Mouse (Mus musculus): ENCODE data around the gene Alk. TPM values are rescaled to one million over a fixed set of nuclear protein-coding genes. Genes with fewer than 3 reads are reported as not detected.
A peak's percentile ranks its signal among the peaks of the same experiment; 100 is the strongest.

Alk gene
- polyA plus RNA-seq, 1 experiment from 2014 or later = 2.7 TPM

DNA sequence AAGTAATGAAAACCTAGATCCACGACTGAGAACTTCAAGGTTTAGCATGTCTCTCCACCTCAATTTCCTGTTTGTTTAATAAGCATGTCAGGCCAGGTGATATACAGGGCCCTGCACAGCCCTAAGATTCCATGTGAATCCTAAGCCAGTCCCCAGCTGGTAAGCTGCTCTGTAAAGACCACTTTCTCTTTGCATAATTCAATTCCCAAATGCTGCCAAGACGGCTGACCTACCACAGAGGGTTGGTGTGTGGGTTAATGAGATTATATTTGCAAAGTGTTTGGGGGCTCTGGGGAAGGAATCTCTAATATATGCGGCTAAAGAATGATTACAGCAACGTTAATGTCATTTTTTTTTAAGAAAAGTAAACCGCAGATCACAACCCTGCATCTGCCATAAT, 130.3 kb downstream of the Alk start:
- Histone ChIP-seq H3K9me3 (no peaks in the 10 kb centered on the region), H3K27ac (replicated peaks) (no peak overlapping the region), H3K9ac (replicated peaks) (no peak overlapping the region), H3K27me3 (no peaks in the 10 kb centered on the region), H3K4me1 (peaks cover 12% of the 10 kb centered on the region), H3K36me3 (no peaks in the 10 kb centered on the region), H3K4me3 (no peak overlapping the region), H3K4me2 (replicated peaks) (no peak overlapping the region)
- 36% methylated on average over 5 of the region's 5 CpGs for WGBS
- ATAC-seq (replicated peaks) = peak; percentile 82

DNA sequence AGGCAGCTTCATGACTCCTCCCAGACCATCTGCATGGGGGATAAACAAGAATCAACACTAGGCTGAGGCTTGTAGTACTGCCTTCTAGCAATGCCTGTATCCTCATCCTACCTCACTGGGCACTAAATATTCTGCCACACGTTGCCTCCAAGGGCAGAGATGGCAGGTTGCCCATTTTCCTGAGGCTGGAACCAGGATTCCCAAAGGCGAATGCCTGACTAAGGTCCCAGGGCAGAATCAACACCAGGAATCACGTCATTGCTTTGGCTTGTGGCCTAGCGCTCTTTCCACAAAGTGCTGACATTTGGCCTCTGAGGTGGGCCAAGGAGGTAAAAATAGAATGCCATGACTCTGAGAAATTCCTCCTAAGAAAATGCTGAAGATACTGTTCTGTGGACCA, 155.9 kb downstream of the Alk start:
- no peak overlapping the region for H3K4me2 ChIP-seq (replicated peaks)
- no peaks in the 10 kb centered on the region for H3K9me3 ChIP-seq
- 76% methylated on average over 4 of the region's 4 CpGs for WGBS
- no peak overlapping the region for H3K4me3 ChIP-seq
- H3K27me3 ChIP-seq = no peaks in the 10 kb centered on the region
- H3K9ac ChIP-seq (replicated peaks) = no peak overlapping the region
- H3K4me1 ChIP-seq = no peaks in the 10 kb centered on the region
- H3K27ac ChIP-seq (replicated peaks) = no peak overlapping the region
- ATAC-seq (replicated peaks) = no peak
- no peaks in the 10 kb centered on the region for H3K36me3 ChIP-seq

DNA sequence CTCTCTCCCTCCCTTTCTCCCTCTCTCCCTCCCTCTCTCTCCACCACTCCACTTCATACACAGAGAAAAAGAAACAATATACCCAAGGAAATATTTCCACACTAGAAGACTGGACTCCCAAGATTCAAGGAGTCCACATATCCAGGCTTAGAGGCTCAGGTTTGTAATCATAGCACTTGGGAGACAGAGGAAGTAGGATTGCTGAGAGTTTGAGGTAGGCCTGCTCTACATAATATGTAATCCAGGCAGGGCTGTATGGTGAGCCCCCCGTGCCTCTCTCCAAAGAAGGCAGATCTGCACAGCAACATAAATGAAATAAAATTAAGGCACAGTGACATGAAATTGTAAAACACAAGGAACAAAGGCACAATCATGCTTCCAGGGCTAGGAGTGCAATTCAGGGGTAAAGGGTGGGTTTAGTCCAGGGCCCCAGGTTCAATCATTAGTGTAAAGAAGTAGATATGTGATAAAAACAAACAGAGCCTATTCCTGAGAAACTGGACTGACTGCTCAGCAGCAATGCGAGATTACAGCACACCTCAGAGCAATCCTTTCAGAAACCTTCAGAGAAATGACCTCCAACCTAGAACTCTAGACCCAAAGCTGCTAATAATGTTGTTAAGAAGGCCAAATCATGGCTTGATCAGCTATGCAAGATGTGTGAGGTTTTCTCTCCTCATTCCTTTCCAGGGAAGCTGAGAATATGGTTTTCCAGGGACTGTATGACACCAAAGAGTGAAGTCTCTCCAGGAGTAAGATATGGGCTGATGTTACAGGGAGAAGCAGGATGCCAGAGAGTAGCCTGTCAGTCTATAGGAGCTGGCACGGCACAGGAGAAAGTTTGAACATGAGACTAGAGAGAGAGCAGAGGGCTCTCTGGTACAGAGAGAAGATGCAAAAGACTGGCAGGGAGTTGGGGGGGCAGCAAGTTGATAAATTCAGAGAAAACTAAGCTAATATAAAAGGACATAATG, 158.9 kb downstream of the Alk start:
- no peak overlapping the region for H3K4me3 ChIP-seq
- H3K4me2 ChIP-seq (replicated peaks) = no peak overlapping the region
- no peaks in the 10 kb centered on the region for H3K36me3 ChIP-seq
- H3K27ac ChIP-seq (replicated peaks) = no peak overlapping the region
- H3K27me3 ChIP-seq = no peaks in the 10 kb centered on the region
- no peak for ATAC-seq (replicated peaks)
- no peaks in the 10 kb centered on the region for H3K9me3 ChIP-seq
- no peak overlapping the region for H3K9ac ChIP-seq (replicated peaks)
- H3K4me1 ChIP-seq = no peaks in the 10 kb centered on the region
- 81% methylated on average over 3 of the region's 3 CpGs for WGBS

DNA sequence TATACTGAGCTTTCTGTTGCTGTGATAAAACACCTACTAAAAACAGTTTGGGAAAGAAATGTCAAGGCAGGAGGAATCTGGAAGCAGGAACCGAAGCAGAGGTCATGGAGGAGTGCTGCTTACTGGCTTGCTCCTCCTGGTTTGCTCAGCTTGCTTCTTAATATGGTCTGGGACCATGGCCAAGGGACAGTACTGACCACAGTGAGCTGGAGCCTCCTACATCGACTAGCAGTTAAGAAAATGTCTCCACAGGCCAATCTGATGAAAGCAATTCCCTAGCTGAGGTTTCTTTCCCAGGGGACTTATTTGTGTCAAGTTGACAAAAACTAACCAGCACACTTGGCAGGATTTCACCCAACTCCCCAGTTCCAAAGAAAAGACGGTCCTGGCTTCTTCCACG, 187.0 kb downstream of the Alk start:
- Histone ChIP-seq H3K9me3 (no peaks in the 10 kb centered on the region), H3K27ac (replicated peaks) (no peak overlapping the region), H3K27me3 (no peaks in the 10 kb centered on the region), H3K4me1 (no peaks in the 10 kb centered on the region), H3K4me3 (no peak overlapping the region), H3K4me2 (replicated peaks) (no peak overlapping the region), H3K36me3 (no peaks in the 10 kb centered on the region), H3K9ac (replicated peaks) (no peak overlapping the region)
- 86% methylated on average over 4 of the region's 4 CpGs for WGBS
- no peak for ATAC-seq (replicated peaks)

DNA sequence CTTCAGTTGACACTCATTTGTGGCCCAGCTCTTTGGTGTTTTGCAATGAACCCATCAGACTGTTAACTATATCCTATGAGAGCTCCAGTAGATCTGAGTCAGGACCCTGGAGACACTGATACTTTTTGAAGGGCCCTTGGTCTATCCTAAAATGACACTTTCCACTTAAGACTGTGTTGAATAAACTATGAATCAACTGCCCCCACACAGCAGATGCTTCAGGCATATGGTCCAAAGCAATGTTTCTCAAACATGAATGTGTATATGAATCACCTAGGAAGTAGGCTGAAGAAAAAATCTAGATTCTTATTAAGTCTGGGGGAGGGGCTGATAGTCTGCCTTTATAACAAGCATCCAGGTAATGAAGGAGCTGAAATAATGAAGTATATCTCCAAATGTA, 189.8 kb downstream of the Alk start:
- no peak for ATAC-seq (replicated peaks)
- H3K4me3 ChIP-seq = no peak overlapping the region
- H3K36me3 ChIP-seq = no peaks in the 10 kb centered on the region

GRCm38 (mm10) chr17:72404813-72405212, 199.6 kb downstream of the Alk start:
- 91% methylated on average over 2 of the region's 2 CpGs for WGBS
- Histone ChIP-seq H3K27ac (replicated peaks) (no peak overlapping the region), H3K4me1 (no peaks in the 10 kb centered on the region), H3K36me3 (no peaks in the 10 kb centered on the region), H3K9me3 (no peaks in the 10 kb centered on the region), H3K4me3 (no peak overlapping the region), H3K9ac (replicated peaks) (no peak overlapping the region), H3K27me3 (no peaks in the 10 kb centered on the region), H3K4me2 (replicated peaks) (no peak overlapping the region)
- ATAC-seq (replicated peaks) = no peak

More for the DNA sequence above, 189.8 kb downstream of the Alk start:
- no peak overlapping the region for H3K27ac ChIP-seq (replicated peaks)
- H3K27me3 ChIP-seq = no peaks in the 10 kb centered on the region
- H3K4me2 ChIP-seq (replicated peaks) = no peak overlapping the region
- H3K9ac ChIP-seq (replicated peaks) = no peak overlapping the region
- H3K9me3 ChIP-seq = no peaks in the 10 kb centered on the region
- H3K4me1 ChIP-seq = no peaks in the 10 kb centered on the region

GRCm38 (mm10) chr17:72401861-72402260, 202.6 kb downstream of the Alk start:
- H3K4me2 ChIP-seq (replicated peaks) = no peak overlapping the region
- no peaks in the 10 kb centered on the region for H3K9me3 ChIP-seq
- no peak for ATAC-seq (replicated peaks)
- no peak overlapping the region for H3K27ac ChIP-seq (replicated peaks)
- H3K9ac ChIP-seq (replicated peaks) = no peak overlapping the region
- no peak overlapping the region for H3K4me3 ChIP-seq
- 91% methylated on average over 3 of the region's 3 CpGs for WGBS
- no peaks in the 10 kb centered on the region for H3K36me3 ChIP-seq
- no peaks in the 10 kb centered on the region for H3K4me1 ChIP-seq
- no peaks in the 10 kb centered on the region for H3K27me3 ChIP-seq

- Histone ChIP-seq H3K4me2 (replicated peaks) (no peak overlapping the region), H3K9ac (replicated peaks) (no peak overlapping the region), H3K27ac (replicated peaks) (no peak overlapping the region), H3K27me3 (no peaks in the 10 kb centered on the region), H3K4me1 (no peaks in the 10 kb centered on the region), H3K4me3 (no peak overlapping the region), H3K9me3 (no peaks in the 10 kb centered on the region), H3K36me3 (no peaks in the 10 kb centered on the region)
- 64% methylated on average over 2 of the region's 2 CpGs for WGBS
- ATAC-seq (replicated peaks) = no peak
Measured at GRCm38 (mm10) chr17:72401349-72401748, 203.1 kb downstream of the Alk start.

DNA sequence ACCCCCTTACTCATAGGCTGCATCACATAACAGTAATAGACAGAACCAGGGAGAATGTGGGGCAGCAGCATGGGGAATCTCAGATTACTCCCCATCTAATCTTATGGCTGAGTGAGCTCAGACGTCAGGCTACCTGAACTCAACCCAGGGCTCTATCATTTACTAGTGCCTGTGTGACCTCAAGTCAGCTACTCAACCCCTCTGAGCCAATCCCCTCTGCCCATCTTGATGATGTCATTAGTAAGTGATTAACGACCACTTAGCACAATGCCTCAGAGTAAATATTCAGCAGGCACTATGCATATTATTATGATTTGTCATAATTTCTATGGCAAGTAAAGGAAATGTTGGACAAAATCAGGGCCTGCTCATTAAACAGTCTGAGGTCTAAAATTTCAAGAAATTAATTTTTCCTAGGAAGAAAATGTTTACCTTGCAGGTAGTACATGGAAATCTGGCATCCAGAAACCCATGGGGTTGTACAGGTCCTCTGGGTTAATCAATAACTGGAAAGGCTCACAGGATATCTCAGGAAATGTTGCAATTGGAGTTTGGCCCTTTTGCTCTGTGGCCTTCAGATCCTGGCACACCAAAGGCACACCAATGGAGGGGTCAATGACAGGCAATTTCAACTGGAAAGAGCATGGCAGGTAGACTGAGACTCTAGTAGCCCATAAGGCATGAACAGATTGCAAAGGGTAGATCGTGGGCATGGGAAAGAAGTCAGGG, 204.9 kb downstream of the Alk start:
- Histone ChIP-seq H3K4me2 (replicated peaks) (no peak overlapping the region), H3K9ac (replicated peaks) (no peak overlapping the region), H3K36me3 (no peaks in the 10 kb centered on the region), H3K4me1 (no peaks in the 10 kb centered on the region; the same call in 1 of the 2 replicates), H3K27me3 (no peaks in the 10 kb centered on the region), H3K9me3 (no peaks in the 10 kb centered on the region), H3K27ac (replicated peaks) (no peak overlapping the region), H3K4me3 (no peak overlapping the region)
- 80% methylated on average over 3 of the region's 3 CpGs for WGBS
- ATAC-seq (replicated peaks) = no peak

- Histone ChIP-seq H3K4me1 (no peaks in the 10 kb centered on the region; the same call in 1 of the 2 replicates), H3K36me3 (no peaks in the 10 kb centered on the region), H3K9ac (replicated peaks) (no peak overlapping the region), H3K4me2 (replicated peaks) (no peak overlapping the region), H3K27me3 (no peaks in the 10 kb centered on the region), H3K27ac (replicated peaks) (no peak overlapping the region), H3K4me3 (no peak overlapping the region), H3K9me3 (no peaks in the 10 kb centered on the region)
- WGBS = 55% methylated on average over 8 of the region's 8 CpGs
- ATAC-seq (replicated peaks) = no peak
Measured at GRCm38 (mm10) chr17:72395956-72396355, 208.5 kb downstream of the Alk start.

- no peak overlapping the region for H3K9ac ChIP-seq (replicated peaks)
- no peak overlapping the region for H3K27ac ChIP-seq (replicated peaks)
- no peaks in the 10 kb centered on the region for H3K9me3 ChIP-seq
- ATAC-seq (replicated peaks) = no peak
- no peaks in the 10 kb centered on the region for H3K4me1 ChIP-seq
- no peak overlapping the region for H3K4me3 ChIP-seq
- H3K4me2 ChIP-seq (replicated peaks) = no peak overlapping the region
- no peaks in the 10 kb centered on the region for H3K36me3 ChIP-seq
- no peaks in the 10 kb centered on the region for H3K27me3 ChIP-seq
- 86% methylated on average over 4 of the region's 4 CpGs for WGBS
Measured at GRCm38 (mm10) chr17:72368991-72369390, 235.4 kb downstream of the Alk start.

GRCm38 (mm10) chr17:72362811-72363496, 241.5 kb downstream of the Alk start:
- Histone ChIP-seq H3K36me3 (no peaks in the 10 kb centered on the region), H3K27ac (replicated peaks) (no peak overlapping the region), H3K4me1 (no peaks in the 10 kb centered on the region), H3K9me3 (no peaks in the 10 kb centered on the region), H3K4me2 (replicated peaks) (no peak overlapping the region), H3K27me3 (no peaks in the 10 kb centered on the region), H3K9ac (replicated peaks) (no peak overlapping the region), H3K4me3 (no peak overlapping the region)
- WGBS = 67% methylated on average over 10 of the region's 10 CpGs
- peak; percentile 43; the same call in 1 of the 2 replicates for ATAC-seq (replicated peaks)

All from forebrain, embryonic 15.5 days (tissue).